Mouse (Mus musculus): ENCODE data around the gene Vps33a. TPM values are rescaled to one million over a fixed set of nuclear protein-coding genes. Genes with fewer than 3 reads are reported as not detected.

Gene Vps33a
- 12.1 and 14.6 TPM in 2 replicates for polyA plus RNA-seq (2015; fragmentation: Nextera tagmentation; extraction: Ambion mirVana)

DNA sequence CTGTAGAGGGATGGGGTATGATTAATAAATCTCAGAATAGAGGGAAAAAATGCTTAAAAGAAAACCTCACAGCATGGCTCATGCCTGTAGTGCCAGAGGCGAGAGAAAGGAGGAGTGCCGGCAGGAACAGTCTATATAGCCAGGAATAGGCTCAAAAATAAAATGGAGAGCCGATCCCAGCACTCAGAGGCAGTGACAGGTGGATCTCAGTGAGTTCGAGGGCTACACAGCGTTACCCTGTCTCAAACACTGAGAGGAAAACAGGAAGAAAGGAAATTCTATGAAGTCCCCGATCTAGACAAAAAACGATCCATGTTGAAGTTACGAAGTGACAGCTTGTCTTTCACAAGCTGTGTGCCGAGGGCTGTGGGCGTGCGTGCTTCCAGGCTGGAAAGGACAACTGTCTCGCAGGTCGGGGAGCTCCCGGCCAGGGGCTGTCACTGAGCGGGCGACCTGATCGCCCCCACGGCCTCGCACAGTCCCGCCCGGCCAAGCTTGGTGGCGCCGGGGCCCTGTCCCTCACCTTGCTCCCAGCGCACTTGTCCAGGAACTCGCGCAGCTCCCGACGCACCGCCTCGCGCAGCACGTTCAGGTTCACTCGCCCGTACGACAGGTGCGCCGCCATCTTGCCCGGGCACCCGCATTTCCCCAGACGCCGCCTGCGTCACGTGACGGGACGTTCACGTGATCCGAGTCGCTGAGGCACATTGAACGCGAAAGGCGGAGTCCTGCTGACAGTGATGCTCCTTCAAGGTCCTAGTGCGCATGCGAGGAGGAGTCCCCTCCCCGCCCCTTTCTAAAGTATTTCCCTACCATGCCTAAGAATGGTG lies at the start of gene Vps33a:
Gene Vps33a, minus strand, starts transcription at position 682 of the 830 bp plus-strand sequence.
- under 1% methylated on average over 51 of the region's 54 CpGs for WGBS

DNA sequence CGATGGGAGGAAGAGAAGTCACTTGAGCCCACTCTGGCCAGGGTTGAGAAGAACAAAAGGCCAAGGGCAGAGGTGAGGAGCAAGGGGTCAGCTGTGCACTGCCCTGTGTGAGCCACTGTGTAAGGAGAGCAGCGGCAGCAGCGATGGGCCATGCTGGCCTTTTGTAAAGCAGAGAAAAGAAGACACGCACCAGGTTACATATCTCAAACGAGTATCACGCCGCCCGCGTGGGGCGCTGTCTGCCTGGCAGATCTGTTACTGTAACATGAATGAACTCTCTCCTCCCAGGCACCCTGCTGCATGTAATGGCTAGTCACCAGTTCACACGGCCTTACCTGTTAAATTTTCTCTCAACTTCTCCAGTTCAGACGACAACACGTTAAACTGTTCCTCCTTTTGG lies 49.6 kb upstream of the Vps33a start:
- Histone ChIP-seq H3K4me2 (replicated peaks; ENCODE audit: low read depth) (no peak overlapping the region), H3K4me1 (replicated peaks; ENCODE audit: control insufficient read depth, insufficient read depth) (no peaks in the 10 kb centered on the region), H3K4me3 (ENCODE audit: low read depth, low read length) (no peak overlapping the region), H3K27me3 (ENCODE audit: control insufficient read depth, insufficient read depth, low read length) (no peaks in the 10 kb centered on the region), H3K27ac (replicated peaks) (no peak overlapping the region), H3K36me3 (ENCODE audit: control insufficient read depth, insufficient read depth, low read length) (peaks cover 13% of the 10 kb centered on the region), H3K9me3 (ENCODE audit: control insufficient read depth, low read length) (no peaks in the 10 kb centered on the region), H3K9ac (ENCODE audit: low read length) (no peak overlapping the region)
- ATAC-seq (ENCODE audit: low FRiP score, low TSS enrichment): no peak
- no peak for DNase-seq (ENCODE audit: low spot score)
- TF ChIP-seq EP300 (optimal IDR thresholded peaks at IDR 0.05) (no peak), CTCF (IDR thresholded peaks at IDR 0.05; ENCODE audit: low read depth) (0 out of 2 replicates have a peak, but pooled peaks have one; percentile 11)
- 81% methylated on average over 13 of the region's 13 CpGs for WGBS

More for the DNA sequence above, at the start of gene Vps33a:
- H3K4me1 ChIP-seq (replicated peaks; ENCODE audit: control insufficient read depth, insufficient read depth): no peaks in the 10 kb centered on the region
- H3K4me2 ChIP-seq (replicated peaks; ENCODE audit: low read depth): peak within 1 kb of the TSS; percentile 86
- DNase-seq (ENCODE audit: low spot score) (peak; percentile 98), ATAC-seq (ENCODE audit: low FRiP score, low TSS enrichment) (peak; percentile 93)
- peak; percentile 11; the same call in 1 of the 2 replicates for TF ChIP-seq CTCF (IDR thresholded peaks at IDR 0.05; ENCODE audit: low read depth)
- TF ChIP-seq EP300 (optimal IDR thresholded peaks at IDR 0.05): no peak
- peak within 1 kb of the TSS; percentile 58 for H3K27ac ChIP-seq (replicated peaks)
- no peaks in the 10 kb centered on the region for H3K9me3 ChIP-seq (ENCODE audit: control insufficient read depth, low read length)
- H3K36me3 ChIP-seq (ENCODE audit: control insufficient read depth, insufficient read depth, low read length): no peaks in the 10 kb centered on the region
- peak within 1 kb of the TSS; percentile 93 for H3K4me3 ChIP-seq (ENCODE audit: low read depth, low read length)
- no peaks in the 10 kb centered on the region for H3K27me3 ChIP-seq (ENCODE audit: control insufficient read depth, insufficient read depth, low read length)
- H3K9ac ChIP-seq (ENCODE audit: low read length): peak within 1 kb of the TSS; percentile 89

DNA sequence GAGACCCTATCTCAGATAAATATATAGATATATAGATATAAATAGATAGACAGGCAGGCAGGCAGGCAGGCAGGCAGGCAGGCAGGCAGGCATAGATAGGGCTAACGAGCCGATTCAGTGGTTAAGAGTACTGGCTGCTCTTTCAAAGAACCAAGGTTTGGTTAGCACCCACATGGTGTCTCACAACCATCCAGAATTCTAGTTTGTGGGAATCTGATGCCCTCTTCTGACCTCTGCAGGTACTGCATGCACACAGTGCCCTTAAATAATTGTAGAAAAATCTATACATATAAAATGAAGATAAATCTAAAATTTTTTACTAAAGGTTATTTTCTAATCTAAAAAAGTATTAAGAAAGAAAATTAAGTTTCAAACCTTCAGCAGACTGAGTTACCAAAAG lies 45.7 kb upstream of the Vps33a start:
- ATAC-seq (ENCODE audit: low FRiP score, low TSS enrichment) (no peak), DNase-seq (ENCODE audit: low spot score) (no peak)
- Histone ChIP-seq H3K4me3 (ENCODE audit: low read depth, low read length) (no peak overlapping the region), H3K9ac (ENCODE audit: low read length) (no peak overlapping the region), H3K27ac (replicated peaks) (no peak overlapping the region), H3K27me3 (ENCODE audit: control insufficient read depth, insufficient read depth, low read length) (no peaks in the 10 kb centered on the region), H3K4me1 (replicated peaks; ENCODE audit: control insufficient read depth, insufficient read depth) (no peaks in the 10 kb centered on the region), H3K36me3 (ENCODE audit: control insufficient read depth, insufficient read depth, low read length) (peaks cover 22% of the 10 kb centered on the region), H3K9me3 (ENCODE audit: control insufficient read depth, low read length) (no peaks in the 10 kb centered on the region), H3K4me2 (replicated peaks; ENCODE audit: low read depth) (no peak overlapping the region)
- TF ChIP-seq CTCF (IDR thresholded peaks at IDR 0.05; ENCODE audit: low read depth) (peak; percentile 61), EP300 (optimal IDR thresholded peaks at IDR 0.05) (no peak)
- 80% methylated on average over 2 of the region's 2 CpGs for WGBS

GRCm38 (mm10) chr5:123614246-123614645 lies 41.4 kb upstream of the Vps33a start:
- no peak overlapping the region for H3K4me2 ChIP-seq (replicated peaks; ENCODE audit: low read depth)
- H3K27me3 ChIP-seq (ENCODE audit: control insufficient read depth, insufficient read depth, low read length): no peaks in the 10 kb centered on the region
- peaks cover 21% of the 10 kb centered on the region for H3K36me3 ChIP-seq (ENCODE audit: control insufficient read depth, insufficient read depth, low read length)
- DNase-seq (ENCODE audit: low spot score) (no peak), ATAC-seq (ENCODE audit: low FRiP score, low TSS enrichment) (no peak)
- no peaks in the 10 kb centered on the region for H3K4me1 ChIP-seq (replicated peaks; ENCODE audit: control insufficient read depth, insufficient read depth)
- no peak overlapping the region for H3K27ac ChIP-seq (replicated peaks)
- TF ChIP-seq CTCF (IDR thresholded peaks at IDR 0.05; ENCODE audit: low read depth): no peak
- TF ChIP-seq EP300 (optimal IDR thresholded peaks at IDR 0.05): no peak
- no peaks in the 10 kb centered on the region for H3K9me3 ChIP-seq (ENCODE audit: control insufficient read depth, low read length)
- H3K9ac ChIP-seq (ENCODE audit: low read length): no peak overlapping the region
- H3K4me3 ChIP-seq (ENCODE audit: low read depth, low read length): no peak overlapping the region
- 90% methylated on average over 23 of the region's 24 CpGs for WGBS

DNA sequence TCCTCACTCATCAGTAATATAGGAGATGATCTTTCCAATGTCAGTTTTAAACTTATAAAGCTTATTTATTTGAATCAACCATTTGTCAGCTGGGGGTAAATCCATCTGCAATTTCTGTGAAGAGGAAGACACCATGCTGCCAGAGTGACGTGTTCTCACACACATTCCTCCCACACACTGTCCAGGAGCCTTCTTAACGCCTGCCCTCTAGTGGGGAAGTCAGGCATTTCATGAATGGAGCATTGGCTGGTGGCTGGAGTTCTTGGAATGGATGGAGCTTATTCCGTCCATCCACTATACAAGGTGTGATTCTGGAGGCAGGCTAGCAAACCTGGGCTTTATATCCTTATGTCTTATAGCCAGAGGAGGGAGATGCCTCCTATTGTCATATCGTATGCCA lies 37.0 kb upstream of the Vps33a start:
- Histone ChIP-seq H3K4me3 (ENCODE audit: low read depth, low read length) (no peak overlapping the region), H3K27me3 (ENCODE audit: control insufficient read depth, insufficient read depth, low read length) (no peaks in the 10 kb centered on the region), H3K4me2 (replicated peaks; ENCODE audit: low read depth) (no peak overlapping the region), H3K36me3 (ENCODE audit: control insufficient read depth, insufficient read depth, low read length) (peaks cover 20% of the 10 kb centered on the region), H3K9ac (ENCODE audit: low read length) (no peak overlapping the region), H3K27ac (replicated peaks) (no peak overlapping the region), H3K4me1 (replicated peaks; ENCODE audit: control insufficient read depth, insufficient read depth) (no peaks in the 10 kb centered on the region), H3K9me3 (ENCODE audit: control insufficient read depth, low read length) (no peaks in the 10 kb centered on the region)
- WGBS: 32% methylated on average over 4 of the region's 4 CpGs
- no peak for TF ChIP-seq EP300 (optimal IDR thresholded peaks at IDR 0.05)
- peak; percentile 93 for TF ChIP-seq CTCF (IDR thresholded peaks at IDR 0.05; ENCODE audit: low read depth)
- DNase-seq (ENCODE audit: low spot score): peak; percentile 71
- ATAC-seq (ENCODE audit: low FRiP score, low TSS enrichment): peak; percentile 78

- no peaks in the 10 kb centered on the region for H3K27me3 ChIP-seq (ENCODE audit: control insufficient read depth, insufficient read depth, low read length)
- no peaks in the 10 kb centered on the region for H3K4me1 ChIP-seq (replicated peaks; ENCODE audit: control insufficient read depth, insufficient read depth)
- H3K36me3 ChIP-seq (ENCODE audit: control insufficient read depth, insufficient read depth, low read length): peaks cover 20% of the 10 kb centered on the region
- H3K27ac ChIP-seq (replicated peaks): no peak overlapping the region
- no peak overlapping the region for H3K4me3 ChIP-seq (ENCODE audit: low read depth, low read length)
- ATAC-seq (ENCODE audit: low FRiP score, low TSS enrichment) (no peak), DNase-seq (ENCODE audit: low spot score) (no peak)
- 88% methylated on average over 7 of the region's 7 CpGs for WGBS
- TF ChIP-seq EP300 (optimal IDR thresholded peaks at IDR 0.05) (no peak), CTCF (IDR thresholded peaks at IDR 0.05; ENCODE audit: low read depth) (no peak)
- H3K9ac ChIP-seq (ENCODE audit: low read length): no peak overlapping the region
- no peaks in the 10 kb centered on the region for H3K9me3 ChIP-seq (ENCODE audit: control insufficient read depth, low read length)
- H3K4me2 ChIP-seq (replicated peaks; ENCODE audit: low read depth): no peak overlapping the region
Observed at GRCm38 (mm10) chr5:123609416-123609815, 36.6 kb upstream of the Vps33a start.

Data from stomach, postnatal 0 days (tissue).